Mouse (Mus musculus) embryonic facial prominence, embryonic 15.5 days (tissue): ENCODE data around the gene Fbxw27. TPM values are rescaled to one million over a fixed set of nuclear protein-coding genes. Genes with fewer than 3 reads are reported as not detected.
"Not testable (repeated sequence)": the region's sequence is repeated elsewhere in the genome, so short reads cannot be mapped to it uniquely, and the experiment has no call there.

Experiments
- ATAC-seq: fragments of 200-750 bp; cut with Nextera tagmentation; 2 replicates; pipeline ENCODE4 v1.8.0; 2017; ENCODE audit warnings: low read depth, moderate TSS enrichment; ENCODE audit not compliant: insufficient number of reproducible peaks, low FRiP score, low TSS enrichment
- H3K27ac ChIP-seq: fragments of 300-500 bp; sonication (generic); replicated peaks from 2 replicates; pipeline ENCODE4 v1.5.1; 2015; ENCODE audit warnings: mild to moderate bottlenecking, inconsistent platforms
- H3K27me3 ChIP-seq: fragments of 300-500 bp; sonication (generic); 2 replicates; pipeline ENCODE4 v1.6.1; 2015; ENCODE audit warnings: inconsistent platforms
- H3K36me3 ChIP-seq: fragments of 300-500 bp; sonication (generic); 2 replicates; pipeline ENCODE4 v1.6.1; 2015; ENCODE audit warnings: mild to moderate bottlenecking, inconsistent platforms
- H3K4me1 ChIP-seq: fragments of 300-500 bp; sonication (generic); 2 replicates; pipeline ENCODE4 v1.6.1; 2015; ENCODE audit warnings: inconsistent platforms
- H3K4me2 ChIP-seq: fragments of 300-500 bp; sonication (generic); replicated peaks from 2 replicates; pipeline ENCODE4 v1.6.1; 2015; ENCODE audit warnings: mild to moderate bottlenecking, inconsistent platforms
- H3K4me3 ChIP-seq: fragments of 300-500 bp; sonication (generic); replicated peaks from 2 replicates; pipeline ENCODE4 v1.5.1; 2015; ENCODE audit warnings: mild to moderate bottlenecking, inconsistent platforms
- H3K9ac ChIP-seq: fragments of 300-500 bp; sonication (generic); 2 replicates; pipeline ENCODE4 v1.6.1; 2015; ENCODE audit warnings: inconsistent platforms
- H3K9me3 ChIP-seq: fragments of 300-500 bp; sonication (generic); replicated peaks from 2 replicates; pipeline ENCODE4 v1.6.1; 2016; ENCODE audit warnings: inconsistent platforms
- WGBS: fragments of 180-500 bp; shearing (Covaris S2); methylation state at CpG from one replicate; pipeline ENCODE4 v1.1.7; 2015; 5-methylcytosine and 5-hydroxymethylcytosine counted together
- polyA plus RNA-seq: library from polyadenylated mRNA; unstranded; fragments of >200 nt; fragmentation: Nextera tagmentation; extraction: Ambion mirVana; gene quantifications from 2 replicates; pipeline ENCODE4 v1.2.1, GENCODE M21; 2015

Fbxw27 gene
- polyA plus RNA-seq, 1 experiment from 2014 or later = not detected

GRCm38 (mm10) chr9:109805596-109805995 lies 15.1 kb upstream of the Fbxw27 start:
- H3K4me2 ChIP-seq, H3K27me3 ChIP-seq, H3K27ac ChIP-seq, H3K36me3 ChIP-seq, H3K9me3 ChIP-seq, H3K4me3 ChIP-seq, H3K4me1 ChIP-seq, ATAC-seq, H3K9ac ChIP-seq: not testable (repeated sequence)
- 92% methylated on average over 2 of the region's 2 CpGs for WGBS

- no peak overlapping the region for H3K4me2 ChIP-seq
- no peaks in the 10 kb centered on the region for H3K27me3 ChIP-seq
- no peaks in the 10 kb centered on the region for H3K9me3 ChIP-seq
- 93% methylated on average over 1 of the region's 1 CpGs for WGBS
- no peak for ATAC-seq
- no peaks in the 10 kb centered on the region for H3K4me1 ChIP-seq
- H3K4me3 ChIP-seq = no peak overlapping the region
- no peaks in the 10 kb centered on the region for H3K36me3 ChIP-seq
- H3K9ac ChIP-seq = no peak overlapping the region
- H3K27ac ChIP-seq = no peak overlapping the region
Measured at GRCm38 (mm10) chr9:109798051-109798450, 7.6 kb upstream of the Fbxw27 start.

- Histone ChIP-seq H3K9me3 (no peaks in the 10 kb centered on the region), H3K36me3 (no peaks in the 10 kb centered on the region), H3K4me3 (no peak overlapping the region), H3K4me2 (no peak overlapping the region), H3K4me1 (no peaks in the 10 kb centered on the region), H3K27me3 (no peaks in the 10 kb centered on the region), H3K27ac (no peak overlapping the region), H3K9ac (no peak overlapping the region)
- ATAC-seq = no peak
- WGBS = 77% methylated on average over 2 of the region's 2 CpGs
Measured at GRCm38 (mm10) chr9:109795811-109796210, 5.3 kb upstream of the Fbxw27 start.

- Histone ChIP-seq H3K9me3 (no peaks in the 10 kb centered on the region), H3K36me3 (no peaks in the 10 kb centered on the region), H3K9ac (no peak overlapping the region), H3K27me3 (no peaks in the 10 kb centered on the region), H3K4me1 (no peaks in the 10 kb centered on the region), H3K4me3 (no peak overlapping the region), H3K4me2 (no peak overlapping the region), H3K27ac (no peak overlapping the region)
- no peak for ATAC-seq
- 77% methylated on average over 2 of the region's 2 CpGs for WGBS
Measured at GRCm38 (mm10) chr9:109795221-109795620, 4.8 kb upstream of the Fbxw27 start.

- not testable (repeated sequence) for H3K9me3 ChIP-seq, H3K4me1 ChIP-seq, ATAC-seq, H3K27ac ChIP-seq, H3K4me2 ChIP-seq, H3K4me3 ChIP-seq, H3K9ac ChIP-seq, H3K27me3 ChIP-seq, H3K36me3 ChIP-seq
- 76% methylated on average over 1 of the region's 1 CpGs for WGBS
Measured at GRCm38 (mm10) chr9:109766841-109767240, 23.6 kb downstream of the Fbxw27 start.

- H3K9me3 ChIP-seq, H3K27ac ChIP-seq, H3K9ac ChIP-seq, H3K36me3 ChIP-seq, H3K4me1 ChIP-seq, H3K4me2 ChIP-seq, H3K27me3 ChIP-seq, H3K4me3 ChIP-seq, ATAC-seq: not testable (repeated sequence)
- 83% methylated on average over 3 of the region's 3 CpGs for WGBS
Measured at GRCm38 (mm10) chr9:109745989-109746388, 44.5 kb downstream of the Fbxw27 start, which contains the start of gene Fbxw26. Gene Fbxw26 (minus strand): TSS chr9:109746089.

Other genes starting within 250 kb of the Fbxw27 start
- not detected in 2 replicates for gene Fbxw15, start 222.4 kb downstream of the Fbxw27 start, polyA plus RNA-seq
- gene Fbxw24, start 164.6 kb downstream of the Fbxw27 start, polyA plus RNA-seq = not detected in 2 replicates
- not detected in 2 replicates for gene Fbxw25, start 126.0 kb downstream of the Fbxw27 start, polyA plus RNA-seq
- gene Fbxw18, start 88.0 kb downstream of the Fbxw27 start, polyA plus RNA-seq = not detected in 2 replicates
- gene Fbxw26, start 44.6 kb downstream of the Fbxw27 start, polyA plus RNA-seq = not detected in 2 replicates
- gene Spink8, start 21.6 kb upstream of the Fbxw27 start, polyA plus RNA-seq = 1.4 and 2.6 TPM in 2 replicates
- 56.8 and 60.8 TPM in 2 replicates for gene Nme6, start 42.1 kb upstream of the Fbxw27 start, polyA plus RNA-seq
- 2.2 and 2.4 TPM in 2 replicates for gene Camp, start 58.9 kb upstream of the Fbxw27 start, polyA plus RNA-seq
- gene Cdc25a, start 84.9 kb upstream of the Fbxw27 start, polyA plus RNA-seq = 26.2 and 26.8 TPM in 2 replicates
- gene Map4, start 140.8 kb upstream of the Fbxw27 start, polyA plus RNA-seq = 80.1 and 82.4 TPM in 2 replicates